Mouse (Mus musculus) CH12.LX (cell line): ENCODE data around the gene Gm20388. TPM values are rescaled to one million over a fixed set of nuclear protein-coding genes. Genes with fewer than 3 reads are reported as not detected.

Source experiments
- DNase-seq: peaks from one replicate; pipeline ENCODE4 v3.0.0-alpha.2; 2013; ENCODE audit errors: extremely low read depth
- H3K27ac ChIP-seq: 2 replicates; pipeline ENCODE4 v1.5.1; 2012; ENCODE audit warnings: low read depth, mild to moderate bottlenecking, control low read depth, moderate library complexity; ENCODE audit not compliant: insufficient read depth
- H3K27me3 ChIP-seq: replicated peaks from 2 replicates; pipeline ENCODE3; 2012; ENCODE audit warnings: inconsistent platforms
- H3K36me3 ChIP-seq, 2 experiments: replicated peaks in 1 of 2; 2 replicates each; pipeline versions ENCODE3 to v1.6.1; 2012; ENCODE audit warnings: inconsistent platforms in 1 of 2, low read length in 1 of 2, mild to moderate bottlenecking in 1 of 2, mixed read lengths in 1 of 2, moderate library complexity in 1 of 2; ENCODE audit not compliant: control insufficient read depth in 1 of 2, insufficient read depth in 1 of 2
- H3K4me1 ChIP-seq, 2 experiments: 2 replicates each; pipeline ENCODE4 v1.6.1; 2012; ENCODE audit warnings: inconsistent platforms in 1 of 2, moderate library complexity in 1 of 2; ENCODE audit not compliant: insufficient read depth in 2 of 2, control insufficient read depth in 1 of 2
- H3K4me2 ChIP-seq: 2 replicates; pipeline ENCODE4 v1.6.1; 2012; ENCODE audit warnings: low read depth, mild to moderate bottlenecking, control low read depth; ENCODE audit not compliant: poor library complexity, insufficient read depth, severe bottlenecking
- H3K4me3 ChIP-seq, 3 experiments: fragments of 150-350 bp in 1 of 3; sonication (generic) in 1 of 3; replicated peaks in 1 of 3; 2 replicates each; pipeline versions ENCODE3 to v1.5.1; 2011 to 2012; ENCODE audit warnings: low read depth in 2 of 3, low read length in 2 of 3, mild to moderate bottlenecking in 2 of 3, moderate library complexity in 2 of 3, control low read depth in 1 of 3, improper control_type of control experiment in 1 of 3, inconsistent platforms in 1 of 3, mixed read lengths in 1 of 3; ENCODE audit not compliant: poor library complexity in 1 of 3
- H3K79me2 ChIP-seq: replicated peaks from 2 replicates; pipeline ENCODE4 v1.6.1; 2012; ENCODE audit warnings: mild to moderate bottlenecking, moderate library complexity; ENCODE audit not compliant: control insufficient read depth, poor library complexity, insufficient read depth, severe bottlenecking; ENCODE audit errors: extremely low read depth
- H3K9ac ChIP-seq: 2 replicates; pipeline ENCODE4 v1.6.1; 2012; ENCODE audit warnings: low read depth, mild to moderate bottlenecking, control low read depth, moderate library complexity; ENCODE audit not compliant: insufficient read depth
- H3K9me3 ChIP-seq: replicated peaks from 2 replicates; pipeline ENCODE3; 2012; ENCODE audit warnings: low read length, inconsistent platforms, mixed read lengths
- CHD1 ChIP-seq: IDR thresholded peaks from 2 replicates; pipeline ENCODE4 v1.6.1; 2012; ENCODE audit warnings: low read depth, low read length, improper control_type of control experiment, inconsistent platforms
- CTCF ChIP-seq, 2 experiments: IDR thresholded peaks in 1 of 2; conservative IDR thresholded peaks in 1 of 2; 2 replicates each; pipeline ENCODE4 v1.5.1; 2011 to 2012; ENCODE audit warnings: low read depth in 2 of 2, low read length in 2 of 2, improper control_type of control experiment in 1 of 2, inconsistent platforms in 1 of 2, mild to moderate bottlenecking in 1 of 2, moderate library complexity in 1 of 2
- EP300 ChIP-seq: IDR thresholded peaks from 2 replicates; pipeline ENCODE4 v1.6.1; 2011; ENCODE audit warnings: low read length, improper control_type of control experiment
- ETS1 ChIP-seq: conservative IDR thresholded peaks from 2 replicates; pipeline ENCODE4 v1.6.1; 2012; ENCODE audit warnings: low read depth, mild to moderate bottlenecking, inconsistent platforms, low read length, improper control_type of control experiment, moderate library complexity
- HCFC1 ChIP-seq: IDR thresholded peaks from 2 replicates; pipeline ENCODE4 v1.6.1; 2012; ENCODE audit warnings: low read depth, mild to moderate bottlenecking, inconsistent platforms, low read length, improper control_type of control experiment
- KAT2A ChIP-seq: IDR thresholded peaks from 2 replicates; pipeline ENCODE4 v1.6.1; 2012; ENCODE audit warnings: low read length, improper control_type of control experiment, inconsistent platforms; ENCODE audit not compliant: insufficient replicate concordance
- MXI1 ChIP-seq: IDR thresholded peaks from 2 replicates; pipeline ENCODE4 v1.6.1; 2011; ENCODE audit warnings: mild to moderate bottlenecking, low read depth, low read length, improper control_type of control experiment
- MYC ChIP-seq: IDR thresholded peaks from 2 replicates; pipeline ENCODE4 v1.6.1; 2011; ENCODE audit warnings: low read depth, mild to moderate bottlenecking, improper control_type of control experiment, low read length
- NELFE ChIP-seq: IDR thresholded peaks from 2 replicates; pipeline ENCODE4 v1.6.1; 2011; ENCODE audit warnings: low read depth, low read length, improper control_type of control experiment
- NRF1 ChIP-seq: IDR thresholded peaks from 2 replicates; pipeline ENCODE4 v1.6.1; 2014; ENCODE audit warnings: low read depth, mild to moderate bottlenecking, inconsistent platforms, low read length, improper control_type of control experiment, moderate library complexity
- POLR2AphosphoS2 ChIP-seq: IDR thresholded peaks from 2 replicates; pipeline ENCODE4 v1.6.1; 2011; ENCODE audit warnings: low read depth, low read length, improper control_type of control experiment
- RCOR1 ChIP-seq: conservative IDR thresholded peaks from 2 replicates; pipeline ENCODE4 v1.6.1; 2012; ENCODE audit warnings: low read depth, mild to moderate bottlenecking, inconsistent platforms, low read length, improper control_type of control experiment
- SMC3 ChIP-seq: IDR thresholded peaks from 2 replicates; pipeline ENCODE4 v1.6.1; 2011; ENCODE audit warnings: low read depth, low read length, improper control_type of control experiment
- TCF12 ChIP-seq: IDR thresholded peaks from 2 replicates; pipeline ENCODE4 v1.6.1; 2014; ENCODE audit warnings: low read depth, mild to moderate bottlenecking, inconsistent platforms, low read length, improper control_type of control experiment
- UBTF ChIP-seq: IDR thresholded peaks from 2 replicates; pipeline ENCODE4 v1.6.1; 2012; ENCODE audit warnings: low read depth, mild to moderate bottlenecking, inconsistent platforms, low read length, improper control_type of control experiment, moderate library complexity
- USF1 ChIP-seq: IDR thresholded peaks from 2 replicates; pipeline ENCODE4 v1.6.1; 2014; ENCODE audit warnings: low read depth, mild to moderate bottlenecking, inconsistent platforms, low read length, improper control_type of control experiment
- ZKSCAN1 ChIP-seq: IDR thresholded peaks from 2 replicates; pipeline ENCODE4 v1.6.1; 2012; ENCODE audit warnings: low read depth, inconsistent platforms, low read length, improper control_type of control experiment, borderline replicate concordance
- ZMIZ1 ChIP-seq: IDR thresholded peaks from 2 replicates; pipeline ENCODE4 v1.6.1; 2012; ENCODE audit warnings: low read depth, mild to moderate bottlenecking, inconsistent platforms, low read length, improper control_type of control experiment
- dilution Hi-C: fragments of 300-500 bp; cut with MboI; formaldehyde crosslinking; loops from 2 replicates; pipeline ENCODE4 v1.14.3; 2020; ENCODE audit warnings: low sequenced_read_pairs; ENCODE audit not compliant: extremely low pct_unique_long_range_greater_than_20kb, extremely low pct_ligation_motif_present
- in situ Hi-C: fragments of 300-500 bp; cut with MboI; formaldehyde crosslinking; loops from 3 replicates; pipeline ENCODE4 v1.14.3; 2019; ENCODE audit warnings: low sequenced_read_pairs, low pct_ligation_motif_present, low pct_unique_long_range_greater_than_20kb, mixed read lengths
- polyA plus RNA-seq: library from polyadenylated mRNA; unstranded; fragments of >175 nt; gene quantifications from 2 replicates; pipeline ENCODE4 v1.2.1, GENCODE M21; 2012; ENCODE audit warnings: low read depth; ENCODE audit not compliant: insufficient read length
- total RNA-seq, 2 experiments: library from RNA; depleted of rRNA; stranded (reverse); fragments of 300-350 nt in 1 of 2; fragments of >200 nt in 1 of 2; gene quantifications; 2 replicates each; pipeline ENCODE4 v1.2.3; 2012 to 2014

Gene Gm20388
- total and polyA plus RNA-seq, 3 experiments: 14.8 to 26.3 (median 22.2) TPM

DNA sequence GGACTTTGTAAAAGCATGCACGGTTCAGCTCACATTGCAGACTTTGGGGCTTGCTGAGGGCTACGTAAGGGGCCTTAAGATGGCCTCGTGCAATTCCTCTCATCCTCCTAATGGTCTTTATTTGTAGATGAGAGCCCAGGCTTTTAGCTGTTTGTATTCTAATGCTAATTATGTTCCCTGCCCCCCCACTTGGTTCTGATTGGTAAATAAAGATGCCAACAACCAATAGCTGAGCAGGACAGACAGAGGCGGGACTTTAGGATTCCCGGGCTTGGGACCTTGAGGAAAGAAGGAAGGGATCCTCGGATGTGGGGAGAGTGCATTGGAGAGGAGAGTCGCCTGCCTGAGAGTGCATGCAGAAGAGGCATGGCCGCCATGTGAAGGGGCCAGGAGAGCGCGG is 3849.3 kb downstream of the Gm20388 start:
- Histone ChIP-seq H3K79me2 (no peaks in the 10 kb centered on the region), H3K4me3 (no peak overlapping the region), H3K4me1 (no peaks in the 10 kb centered on the region), H3K9ac (no peak overlapping the region), H3K36me3 (no peaks in the 10 kb centered on the region), H3K4me2 (no peak overlapping the region), H3K9me3 (no peaks in the 10 kb centered on the region), H3K27ac (no peak overlapping the region), H3K27me3 (peaks cover 74% of the 10 kb centered on the region)
- TF ChIP-seq CHD1 (no peak), RCOR1 (no peak)
- no peak for DNase-seq
- in situ Hi-C loops (no loop called here), dilution Hi-C loops (no loop called here)

DNA sequence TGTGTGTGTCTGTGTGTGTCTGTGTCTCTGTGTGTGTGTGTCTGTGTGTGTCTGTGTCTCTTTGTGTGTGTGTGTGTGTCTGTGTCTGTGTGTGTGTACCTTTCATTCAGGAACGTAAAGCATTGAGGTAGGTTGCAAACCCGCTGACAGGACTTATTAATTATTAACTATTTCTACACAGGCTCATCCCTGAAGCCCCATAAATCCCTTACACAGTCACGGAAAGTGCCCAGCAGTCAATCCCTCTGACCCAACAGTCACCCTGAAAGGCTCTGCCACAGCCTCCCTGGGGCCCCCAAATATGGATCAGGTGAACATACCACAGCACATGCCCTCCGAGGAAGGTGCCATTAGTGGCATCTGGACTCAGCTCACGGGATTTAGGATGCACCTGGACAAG is 3849.9 kb downstream of the Gm20388 start:
- no peaks in the 10 kb centered on the region for H3K36me3 ChIP-seq
- DNase-seq: no peak
- H3K4me2 ChIP-seq: no peak overlapping the region
- TF ChIP-seq NELFE (no peak), UBTF (no peak), ZKSCAN1 (no peak), RCOR1 (no peak), USF1 (no peak), HCFC1 (no peak), TCF12 (no peak), ETS1 (no peak), NRF1 (no peak), SMC3 (no peak), POLR2AphosphoS2 (no peak), EP300 (no peak), KAT2A (no peak), CTCF (conservative IDR thresholded peaks at IDR 0.05 in 1 of 2, IDR thresholded peaks at IDR 0.05 in 1 of 2; ENCODE audit: low read depth in 2 of 2, low read length in 2 of 2) (no peak), MYC (no peak), MXI1 (no peak), ZMIZ1 (no peak)
- no peaks in the 10 kb centered on the region for H3K4me1 ChIP-seq
- dilution Hi-C loops (no loop called here), in situ Hi-C loops (no loop called here)
- H3K9ac ChIP-seq: no peak overlapping the region
- H3K4me3 ChIP-seq: no peak overlapping the region
- no peak overlapping the region for H3K27ac ChIP-seq
- H3K79me2 ChIP-seq: no peaks in the 10 kb centered on the region
- peaks cover 75% of the 10 kb centered on the region for H3K27me3 ChIP-seq
- no peaks in the 10 kb centered on the region for H3K9me3 ChIP-seq
